ENCODE assay signal across 8 mouse cellular contexts in genomic region chr7:123964559-123965142, GRCm38 (mm10). TPM values are rescaled to one million over a fixed set of nuclear protein-coding genes. Genes with fewer than 3 reads are reported as not detected.
DNase-seq lines count a peak whose midpoint lies in the region; ATAC-seq and TF ChIP-seq lines count a peak whose summit lies in the region.
"Had no signal": no experiment of that assay in that cellular context is flagged by ENCODE, and none has a peak within 500 bp of the region (broad histone marks: within the 10 kb centered on the region; RNA-seq: fewer than 3 reads in every experiment).

No protein-coding gene starts in this region.

- intact Hi-C loops in left cerebral cortex, adult 2 months (cut with DNase I), result loop anchor here (2.0 to 5.0 kb wide), 3 partner anchors 818 to 1428 kb away; no protein-coding TSS in a partner anchor
- intact Hi-C loops in left cerebral cortex, postnatal 4 days (cut with DNase I), result no loop called here

- no peak for TF ChIP-seq POLR2A in MEL (IDR thresholded peaks at IDR 0.05; ENCODE audit: control insufficient read depth in 1 of 2, insufficient read depth in 1 of 2, low read depth in 1 of 2, low read length in 2 of 2, poor library complexity in 1 of 2)

- no peak overlapping the region for H3K4me3 ChIP-seq in left cerebral cortex, adult 2 months
- H3K4me3 ChIP-seq in MEL (ENCODE audit: control insufficient read depth in 1 of 2, insufficient read depth in 1 of 2, low read depth in 2 of 2, low read length in 2 of 2), result no peak overlapping the region

- no peak overlapping the region for H3K27ac ChIP-seq in left cerebral cortex, adult 2 months
- H3K27ac ChIP-seq in MEL (ENCODE audit: control insufficient read depth, low read depth, low read length), result no peak overlapping the region

- DNase-seq in left cerebral cortex, adult 2 months (ENCODE audit: extremely low spot score in 1 of 2, low spot score in 2 of 2), result no peak
- DNase-seq in left cerebral cortex, postnatal 4 days, result no peak
- DNase-seq in MEL (ENCODE audit: low read depth, low spot score), result peak; percentile 16
- peak; percentile 2 for DNase-seq in c-Kit-positive CD71-positive TER-119-positive erythroid progenitor cells, embryonic 14.5 days (ENCODE audit: low spot score)
- no peak for DNase-seq in lung, postnatal 36 days
- no peak for DNase-seq in gastrocnemius, adult 18-20 months (ENCODE audit: low spot score)

- TF ChIP-seq CTCF in left cerebral cortex, adult 2 months (IDR thresholded peaks at IDR 0.05), result peak; percentile 71
- TF ChIP-seq CTCF in MEL (IDR thresholded peaks at IDR 0.05 in 2 of 3, conservative IDR thresholded peaks at IDR 0.05 in 1 of 3; ENCODE audit: control insufficient read depth in 1 of 3, insufficient read depth in 1 of 3, low read depth in 2 of 3, low read length in 3 of 3, poor library complexity in 1 of 3, severe bottlenecking in 1 of 3), result peak in 2 of 3 experiments; percentile 24 to 25; a peak in 2 of 6 replicates

- TF ChIP-seq EP300 in MEL (IDR thresholded peaks at IDR 0.05; ENCODE audit: low read depth in 1 of 2, low read length in 2 of 2), result no peak

- H3K4me1 ChIP-seq in MEL (ENCODE audit: control insufficient read depth in 1 of 2, insufficient read depth in 2 of 2, low read length in 2 of 2), result no peaks in the 10 kb centered on the region

- H3K9ac ChIP-seq in MEL (ENCODE audit: control insufficient read depth, low read depth, low read length, poor library complexity, severe bottlenecking), result no peak overlapping the region

- no peaks in the 10 kb centered on the region for H3K9me3 ChIP-seq in MEL (replicated peaks; ENCODE audit: insufficient read depth, low read length)

- TF ChIP-seq RAD21 in MEL (IDR thresholded peaks at IDR 0.05; ENCODE audit: low read depth, low read length), result peak; percentile 26

- no peaks in the 10 kb centered on the region for H3K79me2 ChIP-seq in MEL (ENCODE audit: control insufficient read depth, insufficient read depth, low read length, poor library complexity)

- no peaks in the 10 kb centered on the region for H3K27me3 ChIP-seq in MEL (ENCODE audit: control insufficient read depth in 1 of 2, insufficient read depth in 2 of 2, low read length in 2 of 2)

- no peaks in the 10 kb centered on the region for H3K36me3 ChIP-seq in MEL (ENCODE audit: control insufficient read depth in 1 of 2, insufficient read depth in 2 of 2, low read length in 2 of 2)

- ATAC-seq in megakaryocyte-erythroid progenitor cell, adult 5-6 weeks (replicated peaks; ENCODE audit: low FRiP score, low TSS enrichment, poor library complexity, severe bottlenecking), result peak; percentile 61; the same call in 1 of the 2 replicates

TF ChIP-seq in MEL, 35 proteins besides CTCF, POLR2A, EP300 and RAD21:
- TF ChIP-seq TCF12 (IDR thresholded peaks at IDR 0.05; ENCODE audit: low read depth, low read length) (no peak), MYB (IDR thresholded peaks at IDR 0.05; ENCODE audit: low read depth, low read length) (no peak), RCOR1 (IDR thresholded peaks at IDR 0.05; ENCODE audit: low read depth, low read length) (no peak), SIN3A (IDR thresholded peaks at IDR 0.05; ENCODE audit: low read length) (no peak)

RNA-seq across cellular contexts. Expression of gene Hs3st4, which starts 18.0 kb away (rescaled TPM):
- total RNA-seq in left cerebral cortex, adult 2 months (2021), result 10 to 100 TPM; 41.6 to 49.3 TPM
- 10 to 100 TPM; 48.9 to 52.0 TPM for total RNA-seq in left cerebral cortex, postnatal 4 days (2021)
- not detected in 2 replicates for total RNA-seq in MEL (2012; rRNA removed)
- not detected for polyA plus RNA-seq in MEL (2012; ENCODE audit: insufficient read depth in 1 of 2, insufficient read length in 2 of 2, low read depth in 1 of 2, low replicate concordance in 2 of 2, missing spikeins in 1 of 2)
- total RNA-seq in megakaryocyte-erythroid progenitor cell, adult 5-6 weeks (2014; fragmentation: Nextera tagmentation), result not detected in 2 replicates
- total RNA-seq in megakaryocyte-erythroid progenitor cell, adult 5-6 weeks (2017), result not detected in 2 replicates
- not detected for total RNA-seq in gastrocnemius, adult 18-20 months (2021)
- polyA plus RNA-seq: spleen, adult 2 months had no signal

Comparison
In these comparisons a context has a peak if more than half of its experiments do, and no peak if none do; other contexts are left out.
1. DNase-seq: peak in MEL (single experiment) and c-Kit-positive CD71-positive TER-119-positive erythroid progenitor cells, embryonic 14.5 days (single experiment); none in left cerebral cortex, adult 2 months (0 of 2), left cerebral cortex, postnatal 4 days (single experiment), lung, postnatal 36 days (single experiment) and gastrocnemius, adult 18-20 months (single experiment).
2. RNA of gene Hs3st4, which starts 18.0 kb away (total RNA-seq): 48.9 to 52.0 TPM in left cerebral cortex, postnatal 4 days and 41.6 to 49.3 TPM in left cerebral cortex, adult 2 months; not detected in gastrocnemius, adult 18-20 months, not detected in MEL and not detected in megakaryocyte-erythroid progenitor cell, adult 5-6 weeks; every median in the first group is over 10 times any median in the second.